Mouse (Mus musculus): ENCODE measurements around the gene Hmces.

DNA sequence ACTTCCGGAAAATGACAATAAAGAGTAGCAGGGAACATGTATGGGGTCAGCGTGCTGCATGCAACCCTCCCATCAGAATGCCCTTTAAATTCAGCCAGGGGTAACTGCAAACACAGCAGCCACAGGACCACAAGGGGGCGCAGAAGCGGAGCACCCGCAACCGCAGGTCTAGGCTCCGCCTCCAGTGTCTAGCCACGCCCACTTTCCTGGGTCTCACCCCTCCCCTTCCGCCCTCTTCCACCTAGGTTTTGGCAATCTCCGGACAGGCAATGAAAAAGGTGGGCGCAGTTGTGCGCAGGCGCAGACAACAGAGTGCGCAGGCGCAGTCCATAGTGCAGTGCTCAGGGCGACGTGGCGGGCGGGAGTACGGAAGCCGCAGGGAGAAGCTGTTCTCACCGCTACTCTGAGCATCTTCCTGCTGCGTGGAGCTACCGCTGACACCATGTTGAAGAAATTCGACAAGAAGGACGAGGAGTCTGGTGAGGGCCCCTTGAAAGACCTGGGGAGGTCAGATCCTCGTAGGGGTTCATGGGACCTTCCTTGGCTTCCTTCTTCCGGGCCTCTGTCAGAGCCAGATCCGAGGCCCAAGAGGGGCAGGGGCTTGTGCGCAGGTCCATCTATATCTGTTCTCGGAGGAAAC is 26.0 kb upstream of the Hmces start, which contains the start of gene Copg1:
- TF ChIP-seq CTCF (IDR thresholded peaks at IDR 0.05; ENCODE audit: extremely low read depth, insufficient read depth, low read length) (peak; percentile 72), POLR2A (IDR thresholded peaks at IDR 0.05; ENCODE audit: extremely low read depth, insufficient read depth, low read length) (peak; percentile 91)
